Mouse (Mus musculus) adrenal gland, adult 10 weeks (tissue): ENCODE measurements around the gene Gpatch3. TPM values are rescaled to one million over a fixed set of nuclear protein-coding genes. Genes with fewer than 3 reads are reported as not detected.

Experiments used
- polyA plus RNA-seq: library from polyadenylated mRNA; stranded (reverse); fragments of 350-450 nt; fragmentation: Illumina TruSeq; extraction: RNeasy Lipid Tissue Mini Kit (QIAGEN cat#74804); gene quantifications from one replicate; pipeline ENCODE4 v1.2.3, GENCODE M21; 2014; ENCODE audit warnings: low read depth, low replicate concordance

The Gpatch3 gene
- not detected for polyA plus RNA-seq

DNA sequence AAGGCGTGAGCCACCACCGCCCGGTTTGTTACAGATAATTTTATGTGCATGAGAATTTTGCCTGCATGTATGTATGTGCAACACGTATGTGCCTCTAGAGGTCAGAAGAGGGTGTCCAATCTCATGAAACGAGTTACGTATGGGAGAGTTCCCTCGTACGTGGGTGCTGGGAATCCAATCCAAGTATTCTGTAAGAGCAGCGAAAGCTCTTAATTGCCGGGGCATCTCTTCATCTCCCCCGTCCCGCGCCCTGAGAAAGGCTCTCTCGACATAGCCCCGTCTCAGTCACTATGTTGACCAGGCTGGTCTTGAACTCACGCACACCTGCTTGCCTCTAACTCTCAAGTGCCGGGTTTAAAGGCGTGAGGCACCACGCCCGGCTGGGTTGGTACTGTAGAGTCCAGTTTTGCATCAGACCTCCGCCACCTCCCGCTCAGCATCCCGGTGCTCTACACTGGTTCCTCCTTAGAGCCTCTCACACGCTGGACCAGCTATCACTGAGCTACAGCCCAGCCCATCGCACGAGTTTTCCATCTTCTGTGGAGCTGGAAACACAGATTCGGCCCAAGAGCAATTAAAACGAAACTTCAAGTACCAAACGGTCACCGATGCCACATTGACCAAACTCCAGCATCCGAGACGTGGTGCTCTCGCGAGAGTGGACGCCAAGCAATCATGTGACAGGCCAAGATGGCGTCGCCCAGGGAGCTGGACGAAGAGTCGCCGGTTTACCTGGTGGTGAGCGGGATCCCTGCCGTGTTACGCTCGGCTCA lies at the start of gene Gpatch3:
Gene Gpatch3, plus strand, starts transcription at position 676 of the 773 bp plus-strand sequence.

DNA sequence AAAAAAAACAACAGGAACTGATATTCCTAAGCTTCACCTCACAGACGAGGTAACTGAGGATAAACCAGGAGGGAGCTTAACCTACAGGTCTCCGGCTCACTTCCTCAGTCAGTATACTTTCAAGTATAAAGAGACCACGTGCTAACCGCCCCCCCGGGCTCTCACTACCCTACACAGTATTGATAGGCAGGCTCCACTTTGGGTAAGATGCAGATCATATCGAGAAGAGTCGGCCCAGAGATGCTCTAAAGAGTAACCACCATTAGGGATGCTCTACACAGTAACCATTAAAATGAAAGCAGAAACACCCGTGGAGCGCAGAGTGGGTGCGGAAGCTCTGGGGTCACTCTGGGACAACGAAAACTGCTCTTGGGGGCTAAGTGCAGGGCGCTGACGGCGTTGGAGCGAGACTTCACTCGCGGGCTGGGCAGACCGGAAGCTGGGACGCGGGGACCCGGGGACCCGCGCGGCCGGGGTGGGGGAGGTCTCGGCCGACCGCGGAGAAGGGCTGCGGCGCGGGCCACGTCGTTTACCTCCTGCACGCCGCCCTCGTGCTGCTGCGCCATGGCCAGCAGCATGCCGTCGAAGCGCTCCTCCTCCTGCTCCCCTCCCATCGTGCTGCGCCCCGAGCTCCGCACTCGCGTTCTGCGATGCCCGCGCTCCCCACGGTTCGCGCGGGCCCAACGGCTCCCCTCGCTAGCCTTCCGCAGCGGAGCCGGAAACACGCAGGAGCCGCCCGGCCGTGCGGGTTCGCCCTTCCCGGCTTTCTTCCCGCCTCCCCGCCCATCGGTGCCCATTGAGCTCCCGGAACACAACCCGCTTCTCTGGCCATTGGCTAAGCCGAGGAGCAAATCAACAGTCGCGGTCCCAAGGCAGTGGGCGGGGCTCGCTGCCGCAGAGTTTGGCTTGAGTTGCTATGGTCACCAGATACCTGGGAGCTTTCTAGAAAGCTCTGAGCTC lies 29.0 kb upstream of the Gpatch3 start, which contains the start of gene Nudc:
Gene Nudc, minus strand, starts transcription at position 725 of the 960 bp plus-strand sequence.

GRCm38 (mm10) chr4:133552768-133553447 lies 21.6 kb upstream of the Gpatch3 start, which contains the start of gene Nr0b2:
TSS of gene Nr0b2 (plus strand) at chr4:133553376.

GRCm38 (mm10) chr4:133584059-133584951 lies 9.8 kb downstream of the Gpatch3 start, which contains the start of gene Gpn2:
TSS of gene Gpn2 (plus strand) at chr4:133584362.

DNA sequence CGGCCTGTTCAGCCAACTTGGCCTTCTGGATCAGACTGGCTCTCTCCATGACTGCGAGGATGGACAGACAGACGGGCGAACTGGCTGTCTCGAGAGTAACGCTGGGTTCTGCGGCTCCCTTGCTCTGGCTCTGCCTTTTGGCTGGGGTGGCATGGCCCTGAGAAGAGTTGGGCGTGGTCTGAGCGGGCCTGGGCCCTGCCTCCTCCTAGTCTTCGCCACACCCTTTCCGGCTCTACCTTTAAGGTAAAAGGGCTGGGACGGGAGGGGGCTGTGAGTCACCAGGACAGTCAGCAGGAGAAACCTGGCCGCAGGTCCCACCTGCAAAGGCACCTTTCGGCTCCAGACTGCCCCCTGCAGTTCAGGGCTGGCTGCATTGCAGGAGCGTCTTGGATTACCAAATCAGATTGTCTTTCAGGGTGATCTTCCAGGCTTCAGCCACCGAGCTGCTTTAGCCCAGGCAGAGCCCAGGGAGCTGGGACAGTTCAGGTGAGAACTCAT lies 27.2 kb downstream of the Gpatch3 start, which contains the start of gene Sfn:
Gene Sfn, minus strand, starts transcription at position 448 of the 498 bp plus-strand sequence.

Other genes starting within 250 kb of the Gpatch3 start
- 2.6 TPM for gene Wdtc1, start 221.3 kb upstream of the Gpatch3 start, polyA plus RNA-seq
- gene Slc9a1, start 205.0 kb upstream of the Gpatch3 start, polyA plus RNA-seq: 3.6 TPM
- not detected for gene Tent5b, start 94.6 kb upstream of the Gpatch3 start, polyA plus RNA-seq
- 0.52 TPM for gene Trnp1, start 76.2 kb upstream of the Gpatch3 start, polyA plus RNA-seq
- not detected for gene Kdf1, start 55.8 kb upstream of the Gpatch3 start, polyA plus RNA-seq
- 46.4 TPM for gene Nudc, start 28.7 kb upstream of the Gpatch3 start, polyA plus RNA-seq
- 0.52 TPM for gene Nr0b2, start 21.4 kb upstream of the Gpatch3 start, polyA plus RNA-seq
- 0.47 TPM for gene Gpn2, start 9.6 kb downstream of the Gpatch3 start, polyA plus RNA-seq
- gene Sfn, start 27.4 kb downstream of the Gpatch3 start, polyA plus RNA-seq: not detected
- gene Zdhhc18, start 75.4 kb downstream of the Gpatch3 start, polyA plus RNA-seq: 2.0 TPM
- 4.7 TPM for gene Pigv, start 97.9 kb downstream of the Gpatch3 start, polyA plus RNA-seq
- 18.5 TPM for gene Arid1a, start 182.0 kb downstream of the Gpatch3 start, polyA plus RNA-seq